Mouse (Mus musculus): ENCODE data around the gene Tmem190.
"Not testable (repeated sequence)": the region's sequence is repeated elsewhere in the genome, so short reads cannot be mapped to it uniquely, and the experiment has no call there.

Gene Tmem190

DNA sequence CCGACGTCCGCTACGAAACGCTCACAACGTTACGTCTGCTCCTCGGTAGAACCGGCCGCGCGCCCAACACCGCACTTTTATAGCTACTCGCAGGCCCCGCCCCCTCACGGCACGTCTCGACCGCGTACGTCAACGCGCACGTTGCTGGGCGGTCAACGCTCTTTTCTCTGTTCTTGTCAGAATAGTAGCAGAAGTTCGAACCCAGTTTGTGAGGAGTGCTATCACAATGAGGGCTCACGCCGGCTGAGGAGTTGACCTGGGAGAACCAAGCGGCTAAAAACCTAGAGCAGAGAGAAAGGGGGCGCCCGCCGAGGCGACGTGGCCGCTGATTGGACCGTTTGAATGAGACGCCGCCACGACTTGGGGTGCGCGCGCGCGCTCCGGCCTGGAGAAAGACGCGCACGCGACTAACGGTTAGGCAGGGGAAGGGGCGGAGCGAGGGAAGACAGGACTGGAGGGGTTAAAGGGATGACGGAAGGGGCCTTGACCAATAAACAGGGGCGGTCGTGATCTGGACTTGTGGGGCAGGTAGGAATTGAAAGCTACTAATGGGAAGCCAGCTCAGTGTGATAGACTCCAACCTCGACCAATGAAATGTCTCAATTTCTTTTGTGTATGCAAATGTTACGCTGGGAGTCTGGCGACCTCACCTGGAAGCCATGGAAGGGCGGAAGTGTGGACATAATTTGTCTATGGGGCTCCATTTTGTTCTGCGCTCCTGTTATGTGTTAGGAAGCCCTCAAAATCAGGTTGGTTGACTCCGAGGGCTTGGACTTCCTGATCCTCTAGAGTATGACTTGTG lies 29.8 kb downstream of the Tmem190 start, which contains the start of gene Ube2s:
Ube2s (minus strand) TSS at position 288 of the 802 bp plus-strand sequence.
- DNase-seq (ENCODE audit: low spot score in 2 of 2) = peak; percentile 97 to 99

- DNase-seq (ENCODE audit: low spot score in 2 of 2) = no peak
Observed at GRCm38 (mm10) chr7:4813105-4813791, 30.5 kb downstream of the Tmem190 start.

- no peak for DNase-seq (ENCODE audit: low spot score in 2 of 2)
Observed at GRCm38 (mm10) chr7:4816559-4816958, 33.8 kb downstream of the Tmem190 start.

DNA sequence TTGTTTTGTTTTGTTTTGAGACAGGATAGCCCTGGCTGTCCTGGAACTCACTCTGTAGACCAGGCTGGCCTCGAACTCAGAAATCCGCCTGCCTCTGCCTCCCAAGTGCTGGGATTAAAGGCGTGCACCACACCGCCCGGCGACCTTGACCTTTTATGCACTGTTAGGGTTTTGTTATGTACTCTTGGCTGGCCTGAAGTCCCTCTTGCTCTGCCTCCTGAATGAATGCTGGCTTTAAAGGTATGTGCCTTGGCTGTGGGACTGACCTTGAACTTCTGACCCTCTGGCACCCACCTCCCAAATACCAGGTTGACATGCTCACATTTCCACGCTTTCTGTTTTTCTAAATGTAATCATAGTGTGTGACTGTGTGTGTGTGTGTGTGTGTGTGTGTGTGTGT lies 38.2 kb downstream of the Tmem190 start:
- DNase-seq (ENCODE audit: low spot score in 2 of 2) = not testable (repeated sequence)

GRCm38 (mm10) chr7:4821690-4822089 lies 39.0 kb downstream of the Tmem190 start:
- DNase-seq (ENCODE audit: low spot score in 2 of 2) = no peak

GRCm38 (mm10) chr7:4822162-4822907 lies 39.6 kb downstream of the Tmem190 start:
- no peak for DNase-seq (ENCODE audit: low spot score in 2 of 2)

GRCm38 (mm10) chr7:4825365-4825764 lies 42.6 kb downstream of the Tmem190 start:
- no peak for DNase-seq (ENCODE audit: low spot score in 2 of 2)

- DNase-seq (ENCODE audit: low spot score in 2 of 2) = no peak
Observed at GRCm38 (mm10) chr7:4830476-4830875, 47.7 kb downstream of the Tmem190 start.

Data from urinary bladder, adult 18-20 months (tissue).